Mouse (Mus musculus) cortical plate, adult 2 months (tissue): Measurements from ENCODE around the gene Abhd6.

Experiments used
- CTCF ChIP-seq: fragments of 200-500 bp; IDR thresholded peaks from 2 replicates; pipeline ENCODE4 v1.5.1; 2011; ENCODE audit warnings: mild to moderate bottlenecking, control low read depth, low read length; ENCODE audit not compliant: insufficient read depth; ENCODE audit errors: extremely low read depth
- POLR2A ChIP-seq: fragments of 200-500 bp; IDR thresholded peaks from 2 replicates; pipeline ENCODE4 v1.6.1; 2011; ENCODE audit warnings: mild to moderate bottlenecking, low read length, control low read depth; ENCODE audit not compliant: insufficient read depth; ENCODE audit errors: extremely low read depth

DNA sequence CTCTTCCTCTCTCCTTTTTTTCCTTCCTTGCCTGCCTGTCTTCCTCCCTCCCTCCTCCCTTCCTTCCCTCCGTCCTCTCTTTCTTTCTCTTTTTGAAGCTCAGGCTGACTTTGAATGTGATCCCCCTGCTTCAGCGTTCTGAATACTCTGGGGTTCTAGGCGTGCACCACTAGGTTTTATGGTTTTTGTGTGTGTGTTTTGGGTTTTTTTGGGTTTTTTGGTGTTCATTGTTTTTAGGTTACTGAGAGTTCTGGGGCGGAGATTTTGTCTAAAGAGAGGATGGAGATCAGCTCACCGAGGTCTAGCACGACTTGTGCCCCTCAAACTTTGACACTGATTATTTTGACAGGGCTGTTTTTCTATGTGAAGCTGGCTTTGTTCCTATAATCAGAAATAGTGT is 9.2 kb downstream of the Abhd6 start:
- no peak for TF ChIP-seq CTCF
- TF ChIP-seq POLR2A: no peak
